Mouse (Mus musculus) lung, postnatal 0 days (tissue): ENCODE results near the gene D430042O09Rik. TPM values are rescaled to one million over a fixed set of nuclear protein-coding genes. Genes with fewer than 3 reads are reported as not detected.
"Not testable (repeated sequence)": the region's sequence is repeated elsewhere in the genome, so short reads cannot be mapped to it uniquely, and the experiment has no call there.

Source experiments
- ATAC-seq: fragments of 200-750 bp; cut with Nextera tagmentation; 2 replicates; pipeline ENCODE4 v1.8.0; 2017; ENCODE audit warnings: moderate library complexity
- DNase-seq: peaks from one replicate; pipeline ENCODE4 v3.0.0-alpha.2; 2016; ENCODE audit warnings: low spot score
- H3K27ac ChIP-seq: fragments of 300-500 bp; sonication (generic); 2 replicates; pipeline ENCODE4 v1.5.1; 2014; ENCODE audit warnings: antibody characterized with exemption, mild to moderate bottlenecking, low read length, mixed read lengths
- H3K27me3 ChIP-seq: fragments of 300-500 bp; sonication (generic); replicated peaks from 2 replicates; pipeline ENCODE4 v1.6.1; 2014; ENCODE audit warnings: low read length, mixed read lengths; ENCODE audit not compliant: insufficient read depth
- H3K36me3 ChIP-seq: fragments of 300-500 bp; sonication (generic); 2 replicates; pipeline ENCODE4 v1.6.1; 2014; ENCODE audit warnings: low read length, mixed read lengths; ENCODE audit not compliant: insufficient read depth
- H3K4me1 ChIP-seq: fragments of 300-500 bp; sonication (generic); 2 replicates; pipeline ENCODE4 v1.6.1; 2014; ENCODE audit warnings: antibody characterized with exemption, low read depth, low read length, mixed read lengths; ENCODE audit not compliant: insufficient read depth
- H3K4me2 ChIP-seq: fragments of 300-500 bp; sonication (generic); replicated peaks from 2 replicates; pipeline ENCODE4 v1.6.1; 2014; ENCODE audit warnings: low read depth, mild to moderate bottlenecking, low read length, moderate library complexity, mixed read lengths
- H3K4me3 ChIP-seq: fragments of 300-500 bp; sonication (generic); 2 replicates; pipeline ENCODE4 v1.5.1; 2014; ENCODE audit warnings: low read depth, low read length
- H3K9ac ChIP-seq: fragments of 300-500 bp; sonication (generic); replicated peaks from 2 replicates; pipeline ENCODE4 v1.6.1; 2014; ENCODE audit warnings: low read depth, mild to moderate bottlenecking
- H3K9me3 ChIP-seq: fragments of 300-500 bp; sonication (generic); 2 replicates; pipeline ENCODE4 v1.6.1; 2016; ENCODE audit warnings: low read length, mixed read lengths
- CTCF ChIP-seq: IDR thresholded peaks from 2 replicates; pipeline ENCODE4 v1.5.1; 2016; ENCODE audit warnings: antibody characterized with exemption, mild to moderate bottlenecking
- EP300 ChIP-seq: IDR thresholded peaks from 2 replicates; pipeline ENCODE4 v1.6.1; 2016; ENCODE audit warnings: antibody characterized with exemption, mild to moderate bottlenecking, control low read depth
- WGBS: fragments of 180-500 bp; shearing (Covaris S2); extraction: QIAGEN DNeasy Blood & Tissue Kit; methylation state at CpG from one replicate; pipeline ENCODE4 v1.1.7; 2014; 5-methylcytosine and 5-hydroxymethylcytosine counted together
- polyA plus RNA-seq: library from polyadenylated mRNA; unstranded; fragments of >200 nt; fragmentation: Nextera tagmentation; extraction: Ambion mirVana; gene quantifications from 2 replicates; pipeline ENCODE4 v1.2.1, GENCODE M21; 2015

The D430042O09Rik gene
- polyA plus RNA-seq, 1 experiment from 2014 or later: 5.8 TPM

- TF ChIP-seq CTCF (no peak), EP300 (no peak)
- no peak for DNase-seq
- Histone ChIP-seq H3K27me3 (no peaks in the 10 kb centered on the region), H3K36me3 (peaks cover 68% of the 10 kb centered on the region), H3K27ac (no peak overlapping the region), H3K4me2 (no peak overlapping the region), H3K9ac (no peak overlapping the region), H3K4me3 (no peak overlapping the region), H3K9me3 (no peaks in the 10 kb centered on the region), H3K4me1 (no peaks in the 10 kb centered on the region)
- 76% methylated on average over 4 of the region's 4 CpGs for WGBS
- ATAC-seq: no peak
Observed at GRCm38 (mm10) chr7:125690516-125690915, 17.2 kb upstream of the D430042O09Rik start.

- H3K36me3 ChIP-seq: peaks cover 81% of the 10 kb centered on the region
- H3K9me3 ChIP-seq: peaks cover 2% of the 10 kb centered on the region
- H3K27me3 ChIP-seq: no peaks in the 10 kb centered on the region
- 70% methylated on average over 5 of the region's 5 CpGs for WGBS
- no peak overlapping the region for H3K4me2 ChIP-seq
- H3K9ac ChIP-seq: no peak overlapping the region
- TF ChIP-seq EP300: no peak
- TF ChIP-seq CTCF: no peak
- H3K4me1 ChIP-seq: no peaks in the 10 kb centered on the region
- no peak for ATAC-seq
- no peak for DNase-seq
- no peak overlapping the region for H3K4me3 ChIP-seq
- H3K27ac ChIP-seq: no peak overlapping the region
Observed at GRCm38 (mm10) chr7:125694056-125694455, 13.6 kb upstream of the D430042O09Rik start.

GRCm38 (mm10) chr7:125702791-125703190, 4.9 kb upstream of the D430042O09Rik start:
- Histone ChIP-seq H3K9me3 (peaks cover 4% of the 10 kb centered on the region), H3K27me3 (no peaks in the 10 kb centered on the region), H3K9ac (no peak overlapping the region), H3K4me1 (peaks cover 13% of the 10 kb centered on the region), H3K27ac (no peak overlapping the region), H3K36me3 (peaks cover 53% of the 10 kb centered on the region), H3K4me2 (no peak overlapping the region), H3K4me3 (no peak overlapping the region)
- ATAC-seq: no peak
- WGBS: 78% methylated on average over 1 of the region's 1 CpGs
- no peak for TF ChIP-seq EP300
- TF ChIP-seq CTCF: no peak
- no peak for DNase-seq

GRCm38 (mm10) chr7:125707186-125707585, 502 bp upstream of the D430042O09Rik start:
- peak overlapping the region; percentile 83 for H3K4me3 ChIP-seq
- peak overlapping the region; percentile 87 for H3K4me2 ChIP-seq
- no peak for TF ChIP-seq EP300
- TF ChIP-seq CTCF: peak; percentile 45
- H3K36me3 ChIP-seq: peaks cover 12% of the 10 kb centered on the region; the same call in 1 of the 2 replicates
- H3K27me3 ChIP-seq: no peaks in the 10 kb centered on the region
- no peaks in the 10 kb centered on the region for H3K9me3 ChIP-seq
- peak overlapping the region; percentile 94 for H3K27ac ChIP-seq
- ATAC-seq (peak; percentile 76), DNase-seq (peak; percentile 74)
- peak overlapping the region; percentile 69 for H3K9ac ChIP-seq
- WGBS: under 1% methylated on average over 24 of the region's 24 CpGs
- H3K4me1 ChIP-seq: peaks cover 19% of the 10 kb centered on the region

GRCm38 (mm10) chr7:125708100-125708499, 412 bp downstream of the D430042O09Rik start:
- DNase-seq (peak; percentile 22), ATAC-seq (no peak)
- Histone ChIP-seq H3K9ac (peak overlapping the region; percentile 79), H3K27me3 (no peaks in the 10 kb centered on the region), H3K36me3 (0 out of 2 replicates have a peak, but pooled peaks cover 5% of the 10 kb centered on the region), H3K9me3 (no peaks in the 10 kb centered on the region), H3K27ac (peak overlapping the region; percentile 75), H3K4me2 (peak overlapping the region; percentile 87), H3K4me1 (peaks cover 19% of the 10 kb centered on the region), H3K4me3 (peak overlapping the region; percentile 83)
- TF ChIP-seq EP300: no peak
- TF ChIP-seq CTCF: no peak
- under 1% methylated on average over 15 of the region's 15 CpGs for WGBS

GRCm38 (mm10) chr7:125713542-125714055, 5.9 kb downstream of the D430042O09Rik start:
- ATAC-seq: not testable (repeated sequence)
- WGBS: 92% methylated on average over 6 of the region's 7 CpGs

GRCm38 (mm10) chr7:125714803-125715202, 7.1 kb downstream of the D430042O09Rik start:
- Histone ChIP-seq H3K4me2 (no peak overlapping the region), H3K9me3 (no peaks in the 10 kb centered on the region), H3K4me3 (no peak overlapping the region), H3K9ac (no peak overlapping the region), H3K36me3 (no peaks in the 10 kb centered on the region), H3K4me1 (peaks cover 7% of the 10 kb centered on the region; the same call in 1 of the 2 replicates), H3K27ac (no peak overlapping the region), H3K27me3 (no peaks in the 10 kb centered on the region)
- DNase-seq (no peak), ATAC-seq (no peak)
- no peak for TF ChIP-seq CTCF
- no peak for TF ChIP-seq EP300
- 81% methylated on average over 3 of the region's 3 CpGs for WGBS

More at GRCm38 (mm10) chr7:125713542-125714055, 5.9 kb downstream of the D430042O09Rik start:
- H3K9ac ChIP-seq, H3K4me3 ChIP-seq, H3K27me3 ChIP-seq, H3K36me3 ChIP-seq, H3K27ac ChIP-seq, H3K4me2 ChIP-seq, H3K9me3 ChIP-seq, DNase-seq: not testable (repeated sequence)
- peaks cover 10% of the 10 kb centered on the region for H3K4me1 ChIP-seq
